Mouse (Mus musculus): Measurements from ENCODE around the gene Kcnk13. TPM values are rescaled to one million over a fixed set of nuclear protein-coding genes. Genes with fewer than 3 reads are reported as not detected.

The Kcnk13 gene
- 6.6 to 9.4 TPM (median 7.9 TPM) in 4 replicates for total RNA-seq (2023; ENCODE audit: inconsistent age)

DNA sequence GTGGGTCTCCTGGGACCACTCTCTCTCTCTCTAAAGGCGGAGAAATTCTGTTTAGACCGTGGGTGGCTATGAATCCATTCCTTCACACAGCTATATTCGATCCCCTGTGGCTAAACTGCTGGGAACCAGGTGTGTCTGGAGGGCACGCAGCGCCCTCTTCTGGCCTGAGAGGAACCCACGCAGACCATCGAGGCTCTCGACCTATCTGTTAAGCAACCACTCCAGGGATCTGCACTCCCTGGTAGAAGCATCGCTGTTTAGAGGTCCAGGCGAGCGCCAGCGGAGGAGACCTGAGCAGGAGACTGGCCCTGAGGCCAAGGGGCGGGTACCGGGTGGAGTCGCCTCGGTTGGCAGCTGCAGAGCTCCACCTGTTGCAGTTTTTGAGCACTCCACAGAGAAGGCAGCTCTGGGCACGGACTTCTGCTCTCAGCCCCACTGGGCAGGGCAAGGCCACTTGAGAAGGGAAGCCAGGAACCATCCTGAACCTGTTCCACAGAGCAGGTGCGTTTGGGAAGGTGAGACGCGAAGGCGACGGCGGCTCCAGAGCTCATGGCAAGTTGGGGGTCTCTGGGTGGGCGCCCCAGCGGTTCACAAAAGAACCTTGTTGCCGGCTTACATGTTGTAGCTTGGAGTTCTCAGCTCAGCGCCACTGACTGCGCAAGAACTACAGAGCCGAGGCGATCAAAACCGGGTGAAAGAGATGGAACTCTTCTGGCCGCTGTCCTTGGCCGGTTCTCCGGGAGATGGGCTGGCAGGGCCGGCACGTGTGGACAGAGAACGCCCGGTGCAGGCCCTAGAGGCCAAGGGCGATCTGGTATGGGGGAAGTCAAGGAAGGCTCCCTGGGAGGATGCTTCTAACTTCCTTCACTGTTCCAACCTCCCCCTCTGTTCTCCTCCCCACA, at the start of gene Kcnk13:
TSS of gene Kcnk13 (plus strand) at position 199 of the 902 bp plus-strand sequence.

DNA sequence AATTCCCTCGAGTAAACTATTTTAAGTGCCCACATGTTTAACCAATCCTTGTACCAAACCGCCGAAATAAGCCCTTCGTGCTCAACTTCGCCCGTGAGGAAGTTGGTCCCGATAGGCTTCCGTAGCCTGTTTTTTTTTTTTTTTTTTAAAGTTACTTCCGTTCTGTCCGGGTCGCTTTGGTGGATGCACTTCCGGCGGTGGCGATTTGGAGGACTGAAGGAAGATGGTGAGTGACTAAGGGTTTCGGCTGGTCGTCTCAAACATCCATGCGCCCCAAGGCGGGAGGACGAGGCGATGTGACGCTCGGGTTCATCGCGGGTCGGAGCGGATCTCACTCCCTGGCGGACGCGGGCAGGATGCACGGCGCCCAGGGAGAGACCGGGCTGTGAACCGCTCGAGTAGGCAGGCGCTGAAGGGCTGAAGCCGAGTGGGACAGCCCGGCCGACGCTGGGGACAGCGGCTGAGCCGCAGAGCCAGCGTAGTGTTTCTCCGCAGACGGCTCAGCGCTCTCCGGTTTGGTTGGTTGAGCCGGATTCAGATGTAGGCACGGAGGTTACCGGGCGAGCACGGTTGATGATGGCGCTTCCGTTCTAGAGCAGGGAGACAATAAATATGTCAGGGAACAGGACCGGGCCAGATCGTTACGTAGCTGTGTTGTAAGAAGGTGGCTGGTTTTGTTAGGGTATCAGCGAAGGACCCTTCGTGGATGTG, 145.8 kb downstream of the Kcnk13 start, which contains the start of gene Psmc1:
TSS of gene Psmc1 (plus strand) at position 169 of the 711 bp plus-strand sequence.

Other genes starting within 250 kb of the Kcnk13 start
- gene Efcab11, start 80.1 kb upstream of the Kcnk13 start, total RNA-seq (2023; ENCODE audit: inconsistent age): 0.38 to 1.6 TPM (median 0.96 TPM) in 4 replicates
- gene Tdp1, start 80.0 kb upstream of the Kcnk13 start, total RNA-seq (2023; ENCODE audit: inconsistent age): 26.3 to 35.7 TPM (median 31.1 TPM) in 4 replicates
- 79.8 to 92.8 TPM (median 85.0 TPM) in 4 replicates for gene Psmc1, start 145.7 kb downstream of the Kcnk13 start, total RNA-seq (2023; ENCODE audit: inconsistent age)
- 25.8 to 29.8 TPM (median 27.8 TPM) in 4 replicates for gene Nrde2, start 195.2 kb downstream of the Kcnk13 start, total RNA-seq (2023; ENCODE audit: inconsistent age)
- 518 to 602 TPM (median 551 TPM) in 4 replicates for gene Calm1, start 234.9 kb downstream of the Kcnk13 start, total RNA-seq (2023; ENCODE audit: inconsistent age)

Data from B cell, adult (primary cell).